Mouse (Mus musculus): ENCODE results near the gene Krt81. TPM values are rescaled to one million over a fixed set of nuclear protein-coding genes. Genes with fewer than 3 reads are reported as not detected.

Gene Krt81
- polyA plus RNA-seq (2021; fragmentation: Nextera tagmentation) = not detected in 2 replicates
- long read RNA-seq, experiment 1 = 0 reads
- long read RNA-seq, experiment 2 = 0 reads

GRCm38 (mm10) chr15:101463651-101464050, at the start of gene Krt81:
Krt81 (minus strand) TSS chr15:101463751.

GRCm38 (mm10) chr15:101491431-101491830, 27.9 kb upstream of the Krt81 start, which contains the start of gene Krt83:
Krt83 (minus strand) TSS chr15:101491512.

GRCm38 (mm10) chr15:101472952-101473528, 9.5 kb upstream of the Krt81 start, which contains the start of gene Krt86:
Krt86 (plus strand) TSS chr15:101473478.

GRCm38 (mm10) chr15:101447444-101447843, 16.1 kb downstream of the Krt81 start, which contains the start of gene Krt88:
Krt88 (plus strand) TSS chr15:101447744.

GRCm38 (mm10) chr15:101438555-101438954, 25.0 kb downstream of the Krt81 start, which contains the start of gene Krt87:
Krt87 (minus strand) TSS chr15:101438804.

GRCm38 (mm10) chr15:101410775-101411174, 52.8 kb downstream of the Krt81 start, which contains the start of gene Krt7:
Krt7 (plus strand) TSS chr15:101411043.

Other genes with a start within 250 kb of the Krt81 start
- 17.1 and 23.8 TPM in 2 replicates for gene Grasp, start 239.6 kb downstream of the Krt81 start, polyA plus RNA-seq (2021; fragmentation: Nextera tagmentation)
- 32.4 and 56.3 TPM in 2 replicates for gene Nr4a1, start 209.5 kb downstream of the Krt81 start, polyA plus RNA-seq (2021; fragmentation: Nextera tagmentation)
- 78.2 and 82.9 TPM in 2 replicates for gene Atg101, start 179.5 kb downstream of the Krt81 start, polyA plus RNA-seq (2021; fragmentation: Nextera tagmentation)
- gene 6030408B16Rik, start 170.5 kb downstream of the Krt81 start, polyA plus RNA-seq (2021; fragmentation: Nextera tagmentation) = 0.36 TPM in 2 replicates
- gene Krt80, start 93.6 kb downstream of the Krt81 start, polyA plus RNA-seq (2021; fragmentation: Nextera tagmentation) = 0.18 TPM in 1 of 2 replicates, not detected in the other
- 0.04 and 0.23 TPM in 2 replicates for gene Krt7, start 52.7 kb downstream of the Krt81 start, polyA plus RNA-seq (2021; fragmentation: Nextera tagmentation)
- gene Krt87, start 24.9 kb downstream of the Krt81 start, polyA plus RNA-seq (2021; fragmentation: Nextera tagmentation) = 0.18 and 0.29 TPM in 2 replicates
- gene Krt88, start 16.0 kb downstream of the Krt81 start, polyA plus RNA-seq (2021; fragmentation: Nextera tagmentation) = not detected in 2 replicates
- not detected in 2 replicates for gene Krt86, start 9.7 kb upstream of the Krt81 start, polyA plus RNA-seq (2021; fragmentation: Nextera tagmentation)
- gene Krt83, start 27.8 kb upstream of the Krt81 start, polyA plus RNA-seq (2021; fragmentation: Nextera tagmentation) = not detected in 2 replicates
- gene Gm49425, start 53.5 kb upstream of the Krt81 start, polyA plus RNA-seq (2021; fragmentation: Nextera tagmentation) = not detected in 2 replicates
- not detected in 2 replicates for gene Krt84, start 69.1 kb upstream of the Krt81 start, polyA plus RNA-seq (2021; fragmentation: Nextera tagmentation)
- gene Krt82, start 86.9 kb upstream of the Krt81 start, polyA plus RNA-seq (2021; fragmentation: Nextera tagmentation) = not detected in 2 replicates
- gene Krt90, start 99.2 kb upstream of the Krt81 start, polyA plus RNA-seq (2021; fragmentation: Nextera tagmentation) = 0.15 and 0.21 TPM in 2 replicates
- not detected in 2 replicates for gene Krt75, start 110.2 kb upstream of the Krt81 start, polyA plus RNA-seq (2021; fragmentation: Nextera tagmentation)
- gene Gm5414, start 164.4 kb upstream of the Krt81 start, polyA plus RNA-seq (2021; fragmentation: Nextera tagmentation) = not detected in 2 replicates
- gene Gm5478, start 183.6 kb upstream of the Krt81 start, polyA plus RNA-seq (2021; fragmentation: Nextera tagmentation) = not detected in 2 replicates
- gene Krt6b, start 216.5 kb upstream of the Krt81 start, polyA plus RNA-seq (2021; fragmentation: Nextera tagmentation) = not detected in 2 replicates
- not detected in 2 replicates for gene Krt6a, start 230.6 kb upstream of the Krt81 start, polyA plus RNA-seq (2021; fragmentation: Nextera tagmentation)
- gene Krt5, start 249.1 kb upstream of the Krt81 start, polyA plus RNA-seq (2021; fragmentation: Nextera tagmentation) = 0.38 and 0.46 TPM in 2 replicates

All from layer of hippocampus, adult 6 months (tissue).